12 mouse cellular contexts compared by ENCODE assay signal in the genomic region with DNA sequence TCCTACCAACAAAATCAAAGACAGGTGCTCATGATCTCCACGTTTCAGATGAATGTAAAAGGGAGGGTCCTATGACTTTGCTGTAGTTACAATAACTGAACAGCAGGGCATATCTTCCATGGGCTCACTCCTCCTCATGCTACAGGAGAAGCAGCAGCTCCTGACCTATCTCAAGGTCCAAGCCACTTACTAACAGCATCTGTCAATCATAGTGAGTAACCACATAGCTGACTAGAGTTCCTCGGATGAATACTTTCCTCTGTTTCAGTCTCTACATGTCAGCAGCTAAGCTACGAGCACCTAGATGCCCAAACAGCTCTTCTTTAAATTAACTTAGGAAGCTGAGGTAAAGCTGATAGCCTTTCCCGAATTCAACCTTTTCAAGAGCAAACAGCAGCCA.
"Had no signal": no experiment of that assay in that cellular context is flagged by ENCODE, and none has a peak within 500 bp of the region (broad histone marks: within the 10 kb centered on the region; RNA-seq: fewer than 3 reads in every experiment).

No protein-coding gene starts in this region.

- H3K4me3 ChIP-seq: limb, embryonic 10.5 days; liver, embryonic 15.5 days; midbrain, embryonic 10.5 days; midbrain, embryonic 15.5 days; neural tube, embryonic 13.5 days had no signal

- H3K27me3 ChIP-seq: liver, embryonic 15.5 days; midbrain, embryonic 15.5 days; neural tube, embryonic 13.5 days had no signal

- ATAC-seq: lung, postnatal 0 days; midbrain, embryonic 15.5 days had no signal

- DNase-seq: kidney, adult 8-10 months; lung, adult 2 months; lung, postnatal 4 days; thymus, adult 18-20 months; thymus, postnatal 14 days had no signal

- H3K9ac ChIP-seq: liver, embryonic 15.5 days; midbrain, embryonic 15.5 days; neural tube, embryonic 13.5 days had no signal

- H3K4me2 ChIP-seq: liver, embryonic 11.5 days; liver, embryonic 15.5 days; midbrain, embryonic 15.5 days; neural tube, embryonic 13.5 days had no signal

- H3K9me3 ChIP-seq: limb, embryonic 10.5 days; liver, embryonic 15.5 days; midbrain, embryonic 10.5 days; midbrain, embryonic 15.5 days; neural tube, embryonic 13.5 days had no signal

- H3K27ac ChIP-seq: limb, embryonic 10.5 days; liver, embryonic 15.5 days; midbrain, embryonic 10.5 days; midbrain, embryonic 15.5 days; neural tube, embryonic 13.5 days had no signal

- H3K4me1 ChIP-seq: liver, embryonic 15.5 days had no signal

- H3K36me3 ChIP-seq: limb, embryonic 10.5 days; liver, embryonic 15.5 days; midbrain, embryonic 10.5 days; midbrain, embryonic 15.5 days; neural tube, embryonic 13.5 days had no signal
